Comparison of ENCODE assay signal across 20 mouse cellular contexts in the genomic region with DNA sequence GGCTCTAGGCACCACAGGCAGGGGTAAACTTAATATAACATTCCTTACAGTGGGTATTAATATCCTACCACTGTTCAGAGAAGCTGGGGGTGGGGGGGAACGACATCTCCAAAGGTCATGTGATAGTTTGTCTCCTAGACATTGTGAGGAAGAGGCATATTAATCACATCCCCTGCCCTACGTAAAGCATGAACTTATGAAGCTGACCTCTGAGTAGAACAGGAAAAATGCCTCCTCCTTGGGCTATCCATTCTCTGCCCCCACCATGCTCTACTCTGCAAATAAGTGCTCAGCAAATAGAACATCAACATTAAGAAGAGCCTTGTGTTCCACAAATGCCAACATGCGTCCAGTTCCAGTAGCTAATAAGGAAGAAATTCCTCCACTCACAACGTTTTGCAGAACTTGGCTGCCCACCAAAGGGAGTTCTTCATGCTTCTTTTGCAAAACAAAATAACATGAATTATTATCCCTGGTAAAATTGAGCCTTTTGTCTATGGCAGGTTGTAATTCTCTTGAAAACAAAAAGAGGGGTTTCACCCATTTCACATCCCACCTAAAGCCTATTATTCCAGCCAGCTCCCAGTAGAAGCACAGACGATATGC.
A peak's percentile ranks its signal among the peaks of the same experiment; 100 is the strongest.
DNase-seq lines count a peak whose midpoint lies in the region; ATAC-seq and TF ChIP-seq lines count a peak whose summit lies in the region.
"Had no signal": no experiment of that assay in that cellular context is flagged by ENCODE, and none has a peak within 500 bp of the region (broad histone marks: within the 10 kb centered on the region; RNA-seq: fewer than 3 reads in every experiment).

No protein-coding gene starts in this region.

- TF ChIP-seq CTCF in olfactory bulb, adult 2 months (IDR thresholded peaks at IDR 0.05; ENCODE audit: insufficient read depth, low read depth, low read length), result no peak

- no peaks in the 10 kb centered on the region for H3K9me3 ChIP-seq in embryonic facial prominence, embryonic 14.5 days (ENCODE audit: control insufficient read depth, low read length)
- no peaks in the 10 kb centered on the region for H3K9me3 ChIP-seq in embryonic facial prominence, embryonic 10.5 days
- no peaks in the 10 kb centered on the region for H3K9me3 ChIP-seq in liver, embryonic 16.5 days (replicated peaks; ENCODE audit: control insufficient read depth, low read length)
- H3K9me3 ChIP-seq: G1E; hindbrain, embryonic 12.5 days; midbrain, embryonic 12.5 days; neural tube, embryonic 12.5 days; stomach, embryonic 15.5 days had no signal

- H3K27me3 ChIP-seq in embryonic facial prominence, embryonic 14.5 days (replicated peaks; ENCODE audit: control insufficient read depth, insufficient read depth, low read length), result no peaks in the 10 kb centered on the region
- no peaks in the 10 kb centered on the region for H3K27me3 ChIP-seq in embryonic facial prominence, embryonic 10.5 days (replicated peaks; ENCODE audit: low read depth, poor library complexity, severe bottlenecking)
- H3K27me3 ChIP-seq in liver, embryonic 16.5 days (ENCODE audit: control insufficient read depth, insufficient read depth, low read depth, low read length), result no peaks in the 10 kb centered on the region
- H3K27me3 ChIP-seq: hindbrain, embryonic 12.5 days; midbrain, embryonic 12.5 days; neural tube, embryonic 12.5 days; stomach, embryonic 15.5 days had no signal

- no peak for ATAC-seq in embryonic facial prominence, embryonic 14.5 days (ENCODE audit: low read depth)
- ATAC-seq in liver, embryonic 16.5 days (ENCODE audit: low read depth), result peak; percentile 50; the same call in 1 of the 2 replicates
- ATAC-seq: inflammation-experienced regulatory T-cells, adult 6 months had no signal

- no peak overlapping the region for H3K4me3 ChIP-seq in embryonic facial prominence, embryonic 14.5 days (ENCODE audit: low read depth, low read length)
- H3K4me3 ChIP-seq in embryonic facial prominence, embryonic 10.5 days, result no peak overlapping the region
- no peak overlapping the region for H3K4me3 ChIP-seq in liver, embryonic 16.5 days (ENCODE audit: low read depth, low read length)
- H3K4me3 ChIP-seq in olfactory bulb, adult 2 months (ENCODE audit: insufficient read depth, low read depth, low read length), result no peak overlapping the region
- H3K4me3 ChIP-seq: hindbrain, embryonic 12.5 days; midbrain, embryonic 12.5 days; neural tube, embryonic 12.5 days; stomach, embryonic 15.5 days had no signal

- TF ChIP-seq POLR2A in olfactory bulb, adult 2 months (IDR thresholded peaks at IDR 0.05; ENCODE audit: insufficient read depth, low read depth, low read length), result no peak

- DNase-seq in embryonic facial prominence, embryonic 14.5 days (ENCODE audit: low spot score), result peak; percentile 29
- no peak for DNase-seq in embryonic facial prominence, embryonic 10.5 days (ENCODE audit: low spot score)
- no peak for DNase-seq in liver
- DNase-seq in urinary bladder, postnatal 14 days (ENCODE audit: low spot score), result peak; percentile 11
- no peak for DNase-seq in urinary bladder, postnatal 10 days (ENCODE audit: low spot score)
- no peak for DNase-seq in right cerebral cortex, postnatal 4 days
- DNase-seq: cerebellum, adult 11 months; cerebellum, postnatal 10 days; embryo, embryonic 11 days; lung, adult 18-20 months; right cerebral cortex, postnatal 25 days had no signal

- WGBS in embryonic facial prominence, embryonic 14.5 days, result 55% methylated on average over 5 of the region's 5 CpGs
- 80% methylated on average over 5 of the region's 5 CpGs for WGBS in embryonic facial prominence, embryonic 10.5 days
- 57% methylated on average over 5 of the region's 5 CpGs for WGBS in liver, embryonic 16.5 days (ENCODE audit: insufficient replicate concordance)
- WGBS in olfactory bulb, adult 2 months, result 24% methylated on average over 5 of the region's 5 CpGs

- no peaks in the 10 kb centered on the region for H3K36me3 ChIP-seq in embryonic facial prominence, embryonic 14.5 days (ENCODE audit: control insufficient read depth, insufficient read depth, low read length)
- no peaks in the 10 kb centered on the region for H3K36me3 ChIP-seq in embryonic facial prominence, embryonic 10.5 days (replicated peaks)
- H3K36me3 ChIP-seq in liver, embryonic 16.5 days (ENCODE audit: control insufficient read depth, insufficient read depth), result no peaks in the 10 kb centered on the region
- H3K36me3 ChIP-seq: G1E; hindbrain, embryonic 12.5 days; midbrain, embryonic 12.5 days; neural tube, embryonic 12.5 days; stomach, embryonic 15.5 days had no signal

- H3K9ac ChIP-seq in embryonic facial prominence, embryonic 14.5 days (ENCODE audit: low read depth, low read length), result no peak overlapping the region
- no peak overlapping the region for H3K9ac ChIP-seq in liver, embryonic 16.5 days (ENCODE audit: low read depth, low read length)
- H3K9ac ChIP-seq: hindbrain, embryonic 12.5 days; midbrain, embryonic 12.5 days; neural tube, embryonic 12.5 days; stomach, embryonic 15.5 days had no signal

- H3K4me1 ChIP-seq in embryonic facial prominence, embryonic 14.5 days (ENCODE audit: control insufficient read depth, insufficient read depth, low read length), result peaks cover 6% of the 10 kb centered on the region
- H3K4me1 ChIP-seq in embryonic facial prominence, embryonic 10.5 days, result no peaks in the 10 kb centered on the region
- H3K4me1 ChIP-seq in liver, embryonic 16.5 days (ENCODE audit: control insufficient read depth, low read depth, low read length), result no peaks in the 10 kb centered on the region
- H3K4me1 ChIP-seq in olfactory bulb, adult 2 months (ENCODE audit: control insufficient read depth, insufficient read depth, low read length), result peaks cover 7% of the 10 kb centered on the region; the same call in 1 of the 2 replicates
- H3K4me1 ChIP-seq: hindbrain, embryonic 12.5 days; midbrain, embryonic 12.5 days; neural tube, embryonic 12.5 days; stomach, embryonic 15.5 days had no signal

- H3K27ac ChIP-seq in embryonic facial prominence, embryonic 14.5 days (replicated peaks; ENCODE audit: low read depth, low read length), result no peak overlapping the region
- no peak overlapping the region for H3K27ac ChIP-seq in embryonic facial prominence, embryonic 10.5 days (replicated peaks)
- H3K27ac ChIP-seq in liver, embryonic 16.5 days (ENCODE audit: low read length), result no peak overlapping the region
- peak overlapping the region; percentile 18; the same call in 1 of the 2 replicates for H3K27ac ChIP-seq in olfactory bulb, adult 2 months (ENCODE audit: insufficient read depth, low read depth, low read length)
- H3K27ac ChIP-seq: hindbrain, embryonic 12.5 days; midbrain, embryonic 12.5 days; neural tube, embryonic 12.5 days; stomach, embryonic 15.5 days had no signal

- no peak overlapping the region for H3K4me2 ChIP-seq in embryonic facial prominence, embryonic 14.5 days (ENCODE audit: low read depth, low read length)
- no peak overlapping the region for H3K4me2 ChIP-seq in liver, embryonic 16.5 days (ENCODE audit: low read depth, low read length)
- H3K4me2 ChIP-seq: heart, embryonic 11.5 days; hindbrain, embryonic 12.5 days; midbrain, embryonic 12.5 days; neural tube, embryonic 12.5 days; stomach, embryonic 15.5 days had no signal

Comparison
In these comparisons a context has a peak if more than half of its experiments do, and no peak if none do; other contexts are left out.
1. DNase-seq: peak in embryonic facial prominence, embryonic 14.5 days (single experiment) and urinary bladder, postnatal 14 days (single experiment); none in embryonic facial prominence, embryonic 10.5 days (single experiment), liver (single experiment), urinary bladder, postnatal 10 days (single experiment) and right cerebral cortex, postnatal 4 days (single experiment).